Mouse (Mus musculus) hindbrain, postnatal 0 days (tissue): ENCODE results near the gene Sf3b6. TPM values are rescaled to one million over a fixed set of nuclear protein-coding genes. Genes with fewer than 3 reads are reported as not detected.

Experiments used
- ATAC-seq: fragments of 200-750 bp; cut with Nextera tagmentation; 2 replicates; pipeline ENCODE4 v1.8.0; 2017; ENCODE audit warnings: mild to moderate bottlenecking, moderate TSS enrichment, moderate library complexity
- DNase-seq: peaks from one replicate; pipeline ENCODE4 v3.0.0-alpha.2; 2015; ENCODE audit warnings: low spot score
- H3K27ac ChIP-seq: fragments of 300-500 bp; sonication (generic); 2 replicates; pipeline ENCODE4 v1.5.1; 2014; ENCODE audit warnings: mild to moderate bottlenecking
- H3K27me3 ChIP-seq: fragments of 300-500 bp; sonication (generic); 2 replicates; pipeline ENCODE4 v1.6.1; 2014; ENCODE audit warnings: low read length, mixed read lengths; ENCODE audit not compliant: insufficient read depth
- H3K36me3 ChIP-seq: fragments of 300-500 bp; sonication (generic); 2 replicates; pipeline ENCODE4 v1.6.1; 2014; ENCODE audit warnings: low read length, mixed read lengths; ENCODE audit not compliant: insufficient read depth
- H3K4me1 ChIP-seq: fragments of 300-500 bp; sonication (generic); 2 replicates; pipeline ENCODE4 v1.6.1; 2014; ENCODE audit warnings: antibody characterized with exemption, low read length, mixed read lengths; ENCODE audit not compliant: insufficient read depth
- H3K4me2 ChIP-seq: fragments of 300-500 bp; sonication (generic); 2 replicates; pipeline ENCODE4 v1.6.1; 2014; ENCODE audit warnings: low read depth, mild to moderate bottlenecking, low read length, moderate library complexity, mixed read lengths
- H3K4me3 ChIP-seq: fragments of 300-500 bp; sonication (generic); 2 replicates; pipeline ENCODE4 v1.5.1; 2014; ENCODE audit warnings: low read length
- H3K9ac ChIP-seq: fragments of 300-500 bp; sonication (generic); replicated peaks from 2 replicates; pipeline ENCODE4 v1.6.1; 2014; ENCODE audit warnings: mild to moderate bottlenecking, low read length, moderate library complexity, mixed read lengths
- H3K9me3 ChIP-seq: fragments of 300-500 bp; sonication (generic); 2 replicates; pipeline ENCODE4 v1.6.1; 2016; ENCODE audit warnings: low read length, mixed read lengths
- CTCF ChIP-seq: IDR thresholded peaks from 2 replicates; pipeline ENCODE4 v1.5.1; 2016; ENCODE audit warnings: antibody characterized with exemption, control low read depth, low read depth
- WGBS: fragments of 180-500 bp; shearing (Covaris S2); extraction: QIAGEN DNeasy Blood & Tissue Kit; methylation state at CpG from one replicate; pipeline ENCODE4 v1.1.7; 2014; 5-methylcytosine and 5-hydroxymethylcytosine counted together
- polyA plus RNA-seq: library from polyadenylated mRNA; unstranded; fragments of >200 nt; fragmentation: Nextera tagmentation; extraction: Ambion mirVana; gene quantifications from 2 replicates; pipeline ENCODE4 v1.2.1, GENCODE M21; 2015
- total RNA-seq: library from RNA; depleted of rRNA; stranded (reverse); fragments of >200 nt; gene quantifications from 2 replicates; pipeline ENCODE4 v1.2.3, GENCODE M21; 2014

The Sf3b6 gene
- total and polyA plus RNA-seq, 2 experiments from 2014 or later: 64.7 to 299 TPM

GRCm38 (mm10) chr12:4856834-4857233 lies 39.5 kb downstream of the Sf3b6 start:
- DNase-seq: no peak
- Histone ChIP-seq H3K4me2 (no peak overlapping the region), H3K36me3 (0 out of 2 replicates have a peak, but pooled peaks cover 3% of the 10 kb centered on the region), H3K9ac (no peak overlapping the region), H3K4me3 (no peak overlapping the region), H3K9me3 (no peaks in the 10 kb centered on the region), H3K27me3 (no peaks in the 10 kb centered on the region), H3K4me1 (no peaks in the 10 kb centered on the region), H3K27ac (no peak overlapping the region)
- ATAC-seq: no peak
- TF ChIP-seq CTCF: no peak
- WGBS: 91% methylated on average over 2 of the region's 2 CpGs

- Histone ChIP-seq H3K4me2 (no peak overlapping the region), H3K9ac (no peak overlapping the region), H3K4me1 (no peaks in the 10 kb centered on the region), H3K4me3 (no peak overlapping the region), H3K27ac (no peak overlapping the region), H3K9me3 (0 out of 2 replicates have a peak, but pooled peaks cover 3% of the 10 kb centered on the region), H3K27me3 (no peaks in the 10 kb centered on the region), H3K36me3 (0 out of 2 replicates have a peak, but pooled peaks cover 3% of the 10 kb centered on the region)
- ATAC-seq: peak; percentile 68
- WGBS: 43% methylated on average over 11 of the region's 11 CpGs
- no peak for TF ChIP-seq CTCF
- no peak for DNase-seq
Measured at GRCm38 (mm10) chr12:4859241-4859914, 42.0 kb downstream of the Sf3b6 start.

- 92% methylated on average over 4 of the region's 4 CpGs for WGBS
- no peak overlapping the region for H3K4me2 ChIP-seq
- no peaks in the 10 kb centered on the region for H3K27me3 ChIP-seq
- no peak overlapping the region for H3K4me3 ChIP-seq
- H3K27ac ChIP-seq: no peak overlapping the region
- peak; percentile 39 for TF ChIP-seq CTCF
- DNase-seq (no peak), ATAC-seq (no peak)
- no peaks in the 10 kb centered on the region for H3K4me1 ChIP-seq
- H3K36me3 ChIP-seq: no peaks in the 10 kb centered on the region
- 0 out of 2 replicates have a peak, but pooled peaks cover 3% of the 10 kb centered on the region for H3K9me3 ChIP-seq
- no peak overlapping the region for H3K9ac ChIP-seq
Measured at GRCm38 (mm10) chr12:4862672-4863071, 45.3 kb downstream of the Sf3b6 start.

- ATAC-seq: no peak
- Histone ChIP-seq H3K27me3 (no peaks in the 10 kb centered on the region), H3K4me3 (no peak overlapping the region), H3K36me3 (no peaks in the 10 kb centered on the region), H3K27ac (no peak overlapping the region), H3K4me1 (no peaks in the 10 kb centered on the region), H3K9me3 (0 out of 2 replicates have a peak, but pooled peaks cover 3% of the 10 kb centered on the region), H3K9ac (no peak overlapping the region), H3K4me2 (no peak overlapping the region)
- TF ChIP-seq CTCF: no peak
- 67% methylated on average over 4 of the region's 4 CpGs for WGBS
- DNase-seq: peak; percentile 37
Measured at GRCm38 (mm10) chr12:4863654-4864337, 46.5 kb downstream of the Sf3b6 start.

- no peak for DNase-seq
- Histone ChIP-seq H3K4me3 (no peak overlapping the region), H3K4me1 (no peaks in the 10 kb centered on the region), H3K27ac (no peak overlapping the region), H3K36me3 (no peaks in the 10 kb centered on the region), H3K9ac (no peak overlapping the region), H3K9me3 (0 out of 2 replicates have a peak, but pooled peaks cover 3% of the 10 kb centered on the region), H3K27me3 (no peaks in the 10 kb centered on the region), H3K4me2 (no peak overlapping the region)
- no peak for ATAC-seq
- TF ChIP-seq CTCF: no peak
- WGBS: 73% methylated on average over 4 of the region's 4 CpGs
Measured at GRCm38 (mm10) chr12:4864338-4864690, 47.0 kb downstream of the Sf3b6 start.

- WGBS: 82% methylated on average over 8 of the region's 8 CpGs
- Histone ChIP-seq H3K9ac (no peak overlapping the region), H3K4me1 (peaks cover 5% of the 10 kb centered on the region), H3K4me2 (no peak overlapping the region), H3K9me3 (no peaks in the 10 kb centered on the region), H3K4me3 (no peak overlapping the region), H3K27ac (no peak overlapping the region), H3K27me3 (no peaks in the 10 kb centered on the region), H3K36me3 (no peaks in the 10 kb centered on the region)
- no peak for TF ChIP-seq CTCF
- no peak for ATAC-seq
- no peak for DNase-seq
Measured at GRCm38 (mm10) chr12:4868924-4869323, 51.6 kb downstream of the Sf3b6 start.

- Histone ChIP-seq H3K36me3 (no peaks in the 10 kb centered on the region), H3K9ac (no peak overlapping the region), H3K27me3 (no peaks in the 10 kb centered on the region), H3K4me3 (no peak overlapping the region), H3K27ac (no peak overlapping the region), H3K9me3 (no peaks in the 10 kb centered on the region), H3K4me1 (peaks cover 11% of the 10 kb centered on the region), H3K4me2 (no peak overlapping the region)
- TF ChIP-seq CTCF: no peak
- ATAC-seq: no peak
- 92% methylated on average over 5 of the region's 5 CpGs for WGBS
- no peak for DNase-seq
Measured at GRCm38 (mm10) chr12:4871260-4871659, 53.9 kb downstream of the Sf3b6 start.
